Mouse (Mus musculus) c-Kit-positive CD71-negative TER-119-negative erythroid progenitor cells, embryonic 14.5 days (primary cell): ENCODE results near the gene Rfx3.

ENCODE experiments used
- DNase-seq: peaks from one replicate; pipeline ENCODE4 v3.0.0-alpha.2; 2013; ENCODE audit warnings: low read depth

The Rfx3 gene

GRCm38 (mm10) chr19:27718931-27719330 is 292.0 kb downstream of the Rfx3 start:
- no peak for DNase-seq

- no peak for DNase-seq
Measured at GRCm38 (mm10) chr19:27716274-27716673, 294.7 kb downstream of the Rfx3 start.
